Mouse (Mus musculus): ENCODE measurements at regions not wholly inside any gene's neighbourhood (a gene's known extent, or its start where the extent isn't known, plus 50 kb on each side); places are given as distances from the start of the nearest gene placed in this dataset.
"Not testable (repeated sequence)": the region's sequence is repeated elsewhere in the genome, so short reads cannot be mapped to it uniquely, and the experiment has no call there.

DNA sequence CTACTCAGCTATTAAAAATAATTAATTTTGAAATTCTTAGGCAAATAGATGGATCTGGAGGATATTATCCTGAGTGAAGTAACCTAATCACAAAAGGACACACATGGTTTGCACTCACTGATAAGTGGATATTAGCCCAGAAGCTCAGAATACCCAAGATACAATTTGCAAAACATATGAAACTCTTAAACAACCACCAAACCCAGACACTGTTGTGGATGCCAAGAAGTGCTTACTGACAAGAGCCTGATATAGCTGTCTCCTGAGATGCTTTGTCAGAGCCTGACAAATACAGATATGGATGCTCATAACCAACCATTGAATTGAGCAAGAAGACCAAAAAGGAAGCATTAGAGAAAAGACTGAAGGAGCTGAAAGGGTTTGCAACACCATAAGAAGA is 468.4 kb upstream of the Cdh12 start:
- not testable (repeated sequence) for H3K9me3 ChIP-seq (ENCODE audit: low read length); ATAC-seq (ENCODE audit: low FRiP score); H3K27ac ChIP-seq (ENCODE audit: low read depth, low read length); H3K36me3 ChIP-seq (ENCODE audit: insufficient read depth, low read length); H3K4me2 ChIP-seq (ENCODE audit: low read depth, low read length, poor library complexity, severe bottlenecking); H3K4me3 ChIP-seq (ENCODE audit: low read depth, low read length); H3K27me3 ChIP-seq (ENCODE audit: insufficient read depth, low read length); H3K9ac ChIP-seq (replicated peaks; ENCODE audit: low read length, poor library complexity, severe bottlenecking); DNase-seq (ENCODE audit: low spot score); H3K4me1 ChIP-seq (ENCODE audit: insufficient read depth, low read length)

DNA sequence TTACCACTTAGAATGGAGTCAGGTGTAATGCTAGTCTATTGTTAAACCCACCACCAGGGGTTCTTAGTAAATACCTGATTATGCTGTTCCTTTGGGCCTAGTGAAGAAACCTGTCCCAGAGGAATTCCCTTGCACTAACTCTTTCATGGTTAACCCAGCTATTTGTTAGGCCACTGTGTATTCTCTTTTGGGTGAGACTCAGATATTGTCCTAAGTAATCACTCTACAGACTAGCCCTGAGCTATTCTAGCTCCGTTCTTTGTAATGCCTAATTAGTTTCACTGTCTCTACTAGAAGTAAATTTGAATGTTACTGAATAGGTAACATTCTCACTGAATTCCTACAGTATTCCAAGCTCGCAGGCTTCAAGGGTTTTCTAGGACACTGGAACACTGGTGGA is 464.1 kb upstream of the Cdh12 start:
- H3K27ac ChIP-seq (ENCODE audit: low read depth, low read length); DNase-seq (ENCODE audit: low spot score); H3K27me3 ChIP-seq (ENCODE audit: insufficient read depth, low read length); ATAC-seq (ENCODE audit: low FRiP score); H3K4me1 ChIP-seq (ENCODE audit: insufficient read depth, low read length); H3K9ac ChIP-seq (replicated peaks; ENCODE audit: low read length, poor library complexity, severe bottlenecking); H3K4me3 ChIP-seq (ENCODE audit: low read depth, low read length); H3K9me3 ChIP-seq (ENCODE audit: low read length); H3K4me2 ChIP-seq (ENCODE audit: low read depth, low read length, poor library complexity, severe bottlenecking); H3K36me3 ChIP-seq (ENCODE audit: insufficient read depth, low read length): not testable (repeated sequence)
- 74% methylated on average over 2 of the region's 2 CpGs for WGBS

- no peak overlapping the region for H3K4me2 ChIP-seq (ENCODE audit: low read depth, low read length, poor library complexity, severe bottlenecking)
- ATAC-seq (ENCODE audit: low FRiP score) (no peak), DNase-seq (ENCODE audit: low spot score) (peak; percentile 12)
- no peaks in the 10 kb centered on the region for H3K4me1 ChIP-seq (ENCODE audit: insufficient read depth, low read length)
- no peaks in the 10 kb centered on the region for H3K36me3 ChIP-seq (ENCODE audit: insufficient read depth, low read length)
- H3K27ac ChIP-seq (ENCODE audit: low read depth, low read length), result no peak overlapping the region
- no peaks in the 10 kb centered on the region for H3K9me3 ChIP-seq (ENCODE audit: low read length)
- H3K27me3 ChIP-seq (ENCODE audit: insufficient read depth, low read length), result no peaks in the 10 kb centered on the region
- no peak for TF ChIP-seq CTCF (IDR thresholded peaks at IDR 0.05)
- no peak overlapping the region for H3K4me3 ChIP-seq (ENCODE audit: low read depth, low read length)
- H3K9ac ChIP-seq (replicated peaks; ENCODE audit: low read length, poor library complexity, severe bottlenecking), result no peak overlapping the region
- 81% methylated on average over 1 of the region's 1 CpGs for WGBS
Observed at GRCm38 (mm10) chr15:20031772-20032171, 417.3 kb upstream of the Cdh12 start.

- no peak overlapping the region for H3K4me3 ChIP-seq (ENCODE audit: low read depth, low read length)
- H3K4me1 ChIP-seq (ENCODE audit: insufficient read depth, low read length), result no peaks in the 10 kb centered on the region
- no peak overlapping the region for H3K9ac ChIP-seq (replicated peaks; ENCODE audit: low read length, poor library complexity, severe bottlenecking)
- WGBS, result 60% methylated on average over 2 of the region's 2 CpGs
- TF ChIP-seq CTCF (IDR thresholded peaks at IDR 0.05), result no peak
- H3K36me3 ChIP-seq (ENCODE audit: insufficient read depth, low read length), result no peaks in the 10 kb centered on the region
- no peak overlapping the region for H3K27ac ChIP-seq (ENCODE audit: low read depth, low read length)
- ATAC-seq (ENCODE audit: low FRiP score) (no peak), DNase-seq (ENCODE audit: low spot score) (peak; percentile 12)
- H3K9me3 ChIP-seq (ENCODE audit: low read length), result no peaks in the 10 kb centered on the region
- H3K27me3 ChIP-seq (ENCODE audit: insufficient read depth, low read length), result no peaks in the 10 kb centered on the region
- no peak overlapping the region for H3K4me2 ChIP-seq (ENCODE audit: low read depth, low read length, poor library complexity, severe bottlenecking)
Observed at GRCm38 (mm10) chr15:20034382-20034781, 414.7 kb upstream of the Cdh12 start.

GRCm38 (mm10) chr15:20038550-20039435 is 410.3 kb upstream of the Cdh12 start:
- Histone ChIP-seq H3K36me3 (ENCODE audit: insufficient read depth, low read length) (no peaks in the 10 kb centered on the region), H3K4me3 (ENCODE audit: low read depth, low read length) (no peak overlapping the region), H3K9me3 (ENCODE audit: low read length) (no peaks in the 10 kb centered on the region), H3K4me1 (ENCODE audit: insufficient read depth, low read length) (no peaks in the 10 kb centered on the region), H3K27me3 (ENCODE audit: insufficient read depth, low read length) (no peaks in the 10 kb centered on the region), H3K27ac (ENCODE audit: low read depth, low read length) (no peak overlapping the region), H3K4me2 (ENCODE audit: low read depth, low read length, poor library complexity, severe bottlenecking) (no peak overlapping the region), H3K9ac (replicated peaks; ENCODE audit: low read length, poor library complexity, severe bottlenecking) (no peak overlapping the region)
- DNase-seq (ENCODE audit: low spot score), result peak; percentile 30
- no peak for ATAC-seq (ENCODE audit: low FRiP score)
- no peak for TF ChIP-seq CTCF (IDR thresholded peaks at IDR 0.05)
- 69% methylated on average over 2 of the region's 2 CpGs for WGBS

GRCm38 (mm10) chr15:20040041-20040440 is 409.0 kb upstream of the Cdh12 start:
- 88% methylated on average over 2 of the region's 2 CpGs for WGBS
- Histone ChIP-seq H3K9me3 (ENCODE audit: low read length) (no peaks in the 10 kb centered on the region), H3K27me3 (ENCODE audit: insufficient read depth, low read length) (no peaks in the 10 kb centered on the region), H3K4me1 (ENCODE audit: insufficient read depth, low read length) (no peaks in the 10 kb centered on the region), H3K4me3 (ENCODE audit: low read depth, low read length) (no peak overlapping the region), H3K36me3 (ENCODE audit: insufficient read depth, low read length) (no peaks in the 10 kb centered on the region), H3K4me2 (ENCODE audit: low read depth, low read length, poor library complexity, severe bottlenecking) (no peak overlapping the region), H3K27ac (ENCODE audit: low read depth, low read length) (no peak overlapping the region), H3K9ac (replicated peaks; ENCODE audit: low read length, poor library complexity, severe bottlenecking) (no peak overlapping the region)
- no peak for ATAC-seq (ENCODE audit: low FRiP score)
- DNase-seq (ENCODE audit: low spot score), result no peak
- TF ChIP-seq CTCF (IDR thresholded peaks at IDR 0.05), result no peak
